Mouse (Mus musculus) hindbrain, postnatal 0 days (tissue): ENCODE data around the gene Nfia. TPM values are rescaled to one million over a fixed set of nuclear protein-coding genes. Genes with fewer than 3 reads are reported as not detected.

Source experiments
- ATAC-seq: fragments of 200-750 bp; cut with Nextera tagmentation; 2 replicates; pipeline ENCODE4 v1.8.0; 2017; ENCODE audit warnings: mild to moderate bottlenecking, moderate TSS enrichment, moderate library complexity
- DNase-seq: peaks from one replicate; pipeline ENCODE4 v3.0.0-alpha.2; 2015; ENCODE audit warnings: low spot score
- H3K27ac ChIP-seq: fragments of 300-500 bp; sonication (generic); 2 replicates; pipeline ENCODE4 v1.5.1; 2014; ENCODE audit warnings: mild to moderate bottlenecking
- H3K27me3 ChIP-seq: fragments of 300-500 bp; sonication (generic); 2 replicates; pipeline ENCODE4 v1.6.1; 2014; ENCODE audit warnings: low read length, mixed read lengths; ENCODE audit not compliant: insufficient read depth
- H3K36me3 ChIP-seq: fragments of 300-500 bp; sonication (generic); 2 replicates; pipeline ENCODE4 v1.6.1; 2014; ENCODE audit warnings: low read length, mixed read lengths; ENCODE audit not compliant: insufficient read depth
- H3K4me1 ChIP-seq: fragments of 300-500 bp; sonication (generic); 2 replicates; pipeline ENCODE4 v1.6.1; 2014; ENCODE audit warnings: antibody characterized with exemption, low read length, mixed read lengths; ENCODE audit not compliant: insufficient read depth
- H3K4me2 ChIP-seq: fragments of 300-500 bp; sonication (generic); 2 replicates; pipeline ENCODE4 v1.6.1; 2014; ENCODE audit warnings: low read depth, mild to moderate bottlenecking, low read length, moderate library complexity, mixed read lengths
- H3K4me3 ChIP-seq: fragments of 300-500 bp; sonication (generic); 2 replicates; pipeline ENCODE4 v1.5.1; 2014; ENCODE audit warnings: low read length
- H3K9ac ChIP-seq: fragments of 300-500 bp; sonication (generic); replicated peaks from 2 replicates; pipeline ENCODE4 v1.6.1; 2014; ENCODE audit warnings: mild to moderate bottlenecking, low read length, moderate library complexity, mixed read lengths
- H3K9me3 ChIP-seq: fragments of 300-500 bp; sonication (generic); 2 replicates; pipeline ENCODE4 v1.6.1; 2016; ENCODE audit warnings: low read length, mixed read lengths
- CTCF ChIP-seq: IDR thresholded peaks from 2 replicates; pipeline ENCODE4 v1.5.1; 2016; ENCODE audit warnings: antibody characterized with exemption, control low read depth, low read depth
- WGBS: fragments of 180-500 bp; shearing (Covaris S2); extraction: QIAGEN DNeasy Blood & Tissue Kit; methylation state at CpG from one replicate; pipeline ENCODE4 v1.1.7; 2014; 5-methylcytosine and 5-hydroxymethylcytosine counted together
- polyA plus RNA-seq: library from polyadenylated mRNA; unstranded; fragments of >200 nt; fragmentation: Nextera tagmentation; extraction: Ambion mirVana; gene quantifications from 2 replicates; pipeline ENCODE4 v1.2.1, GENCODE M21; 2015
- total RNA-seq: library from RNA; depleted of rRNA; stranded (reverse); fragments of >200 nt; gene quantifications from 2 replicates; pipeline ENCODE4 v1.2.3, GENCODE M21; 2014

The Nfia gene
- total and polyA plus RNA-seq, 2 experiments from 2014 or later = 71.0 to 97.2 TPM

DNA sequence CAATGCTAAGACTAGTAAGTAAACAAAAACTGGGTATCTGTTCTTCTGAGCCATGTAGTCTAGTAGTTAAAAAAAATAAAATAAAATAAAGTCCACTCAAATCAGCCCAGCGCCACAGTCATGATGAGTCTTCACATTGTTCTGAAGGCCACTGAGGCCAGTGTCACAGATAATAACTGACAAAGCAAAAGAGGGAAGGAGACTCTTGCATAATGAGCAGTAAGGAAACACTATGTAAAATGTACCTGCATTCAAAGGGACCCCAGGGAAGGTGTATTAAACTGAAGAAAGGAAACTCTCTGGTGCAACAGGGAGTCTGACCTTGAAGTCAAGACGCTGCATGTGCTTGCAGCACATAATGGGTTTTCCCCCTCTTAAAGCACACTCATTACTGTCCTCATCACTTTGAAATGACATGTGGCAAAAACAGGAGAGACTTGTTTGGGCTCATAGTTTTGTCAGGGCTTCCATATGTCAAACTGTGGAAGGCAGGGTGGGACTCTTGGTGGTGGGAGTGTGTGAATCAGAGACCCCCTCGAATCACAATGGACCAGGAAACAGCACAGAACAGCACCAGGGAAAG lies 347.5 kb downstream of the Nfia start:
- DNase-seq (no peak), ATAC-seq (no peak)
- Histone ChIP-seq H3K9ac (no peak overlapping the region), H3K4me3 (no peak overlapping the region), H3K27ac (no peak overlapping the region), H3K4me1 (no peaks in the 10 kb centered on the region), H3K27me3 (no peaks in the 10 kb centered on the region), H3K36me3 (no peaks in the 10 kb centered on the region), H3K4me2 (no peak overlapping the region), H3K9me3 (no peaks in the 10 kb centered on the region)
- no peak for TF ChIP-seq CTCF
- WGBS = 78% methylated on average over 3 of the region's 3 CpGs

- Histone ChIP-seq H3K36me3 (no peaks in the 10 kb centered on the region), H3K9ac (no peak overlapping the region), H3K27ac (no peak overlapping the region), H3K27me3 (no peaks in the 10 kb centered on the region), H3K9me3 (no peaks in the 10 kb centered on the region), H3K4me3 (no peak overlapping the region), H3K4me2 (no peak overlapping the region), H3K4me1 (no peaks in the 10 kb centered on the region)
- DNase-seq (no peak), ATAC-seq (no peak)
- TF ChIP-seq CTCF = no peak
- 91% methylated on average over 6 of the region's 6 CpGs for WGBS
Observed at GRCm38 (mm10) chr4:98120706-98121340, 348.3 kb downstream of the Nfia start.

GRCm38 (mm10) chr4:98126003-98126677 lies 353.6 kb downstream of the Nfia start:
- ATAC-seq = no peak
- 78% methylated on average over 11 of the region's 11 CpGs for WGBS

GRCm38 (mm10) chr4:98130798-98131197 lies 358.3 kb downstream of the Nfia start:
- ATAC-seq (no peak), DNase-seq (no peak)
- H3K9me3 ChIP-seq = no peaks in the 10 kb centered on the region; the same call in 1 of the 2 replicates
- H3K4me2 ChIP-seq = no peak overlapping the region
- no peaks in the 10 kb centered on the region for H3K36me3 ChIP-seq
- H3K9ac ChIP-seq = no peak overlapping the region
- H3K27ac ChIP-seq = no peak overlapping the region
- WGBS = 62% methylated on average over 2 of the region's 2 CpGs
- TF ChIP-seq CTCF = no peak
- H3K4me3 ChIP-seq = no peak overlapping the region
- no peaks in the 10 kb centered on the region for H3K27me3 ChIP-seq
- H3K4me1 ChIP-seq = no peaks in the 10 kb centered on the region

More at GRCm38 (mm10) chr4:98126003-98126677, 353.6 kb downstream of the Nfia start:
- no peak overlapping the region for H3K4me2 ChIP-seq
- no peaks in the 10 kb centered on the region for H3K9me3 ChIP-seq
- no peak overlapping the region for H3K27ac ChIP-seq
- H3K36me3 ChIP-seq = no peaks in the 10 kb centered on the region
- H3K4me3 ChIP-seq = no peak overlapping the region
- no peak for DNase-seq
- H3K9ac ChIP-seq = no peak overlapping the region
- no peak for TF ChIP-seq CTCF
- no peaks in the 10 kb centered on the region for H3K27me3 ChIP-seq
- no peaks in the 10 kb centered on the region for H3K4me1 ChIP-seq

DNA sequence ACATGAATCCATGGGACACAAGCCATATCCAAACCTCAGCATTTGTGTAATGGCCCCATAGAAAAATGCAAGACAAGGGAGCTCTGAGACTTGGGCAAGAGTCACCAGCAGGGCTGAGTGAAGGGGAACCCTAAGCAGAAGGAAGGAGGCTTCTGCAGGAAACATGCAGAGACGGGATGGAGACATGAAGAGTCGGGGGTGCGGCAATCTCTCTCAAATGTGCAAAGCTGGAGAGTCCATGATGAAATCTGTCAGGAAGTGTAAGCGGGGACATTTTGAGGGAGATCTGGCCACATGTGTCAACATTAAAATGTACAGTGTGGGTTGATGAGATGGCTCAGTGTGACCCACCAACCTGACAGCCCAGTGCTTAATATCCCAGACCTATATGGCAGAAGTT lies 361.5 kb downstream of the Nfia start:
- Histone ChIP-seq H3K4me3 (no peak overlapping the region), H3K27me3 (no peaks in the 10 kb centered on the region), H3K4me1 (no peaks in the 10 kb centered on the region), H3K27ac (no peak overlapping the region), H3K9me3 (no peaks in the 10 kb centered on the region; the same call in 1 of the 2 replicates), H3K36me3 (no peaks in the 10 kb centered on the region), H3K9ac (no peak overlapping the region), H3K4me2 (no peak overlapping the region)
- ATAC-seq = no peak
- 97% methylated on average over 4 of the region's 4 CpGs for WGBS
- TF ChIP-seq CTCF = no peak
- no peak for DNase-seq

- Histone ChIP-seq H3K4me2 (no peak overlapping the region), H3K9me3 (no peaks in the 10 kb centered on the region; the same call in 1 of the 2 replicates), H3K27me3 (no peaks in the 10 kb centered on the region), H3K27ac (no peak overlapping the region), H3K4me1 (no peaks in the 10 kb centered on the region), H3K4me3 (no peak overlapping the region), H3K36me3 (no peaks in the 10 kb centered on the region), H3K9ac (no peak overlapping the region)
- ATAC-seq = no peak
- WGBS = 98% methylated on average over 2 of the region's 2 CpGs
- no peak for DNase-seq
- TF ChIP-seq CTCF = no peak
Observed at GRCm38 (mm10) chr4:98136072-98136471, 363.5 kb downstream of the Nfia start.

DNA sequence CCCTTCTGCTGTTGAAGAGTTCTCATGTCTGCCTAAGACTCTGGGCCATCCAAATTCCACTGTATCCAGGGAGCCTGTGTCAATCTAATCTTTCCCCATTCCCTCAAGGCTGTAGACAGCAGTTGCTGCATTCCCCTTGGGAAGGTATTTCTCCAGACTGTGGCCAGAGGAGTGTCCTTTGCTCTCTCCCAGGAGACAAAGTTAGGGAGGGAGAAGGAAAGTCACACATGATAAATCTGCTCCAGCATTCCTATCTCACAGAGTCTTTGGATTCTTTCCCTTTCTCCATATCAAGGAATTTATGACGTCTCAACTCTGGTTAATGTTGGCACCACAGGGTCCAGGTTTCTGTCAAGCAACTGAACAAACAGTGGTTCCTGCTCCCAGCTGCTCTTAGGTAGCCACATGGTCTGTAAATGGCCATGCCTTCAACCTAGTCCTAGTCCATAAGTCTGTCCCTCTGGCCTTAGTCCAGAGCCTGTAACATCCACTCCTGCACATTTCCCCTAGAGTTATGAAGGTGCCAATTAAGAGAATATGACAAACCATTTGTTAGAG lies 370.4 kb downstream of the Nfia start:
- Histone ChIP-seq H3K27me3 (no peaks in the 10 kb centered on the region), H3K9ac (no peak overlapping the region), H3K9me3 (no peaks in the 10 kb centered on the region), H3K4me1 (no peaks in the 10 kb centered on the region), H3K4me2 (no peak overlapping the region), H3K27ac (no peak overlapping the region), H3K36me3 (no peaks in the 10 kb centered on the region), H3K4me3 (no peak overlapping the region)
- 81% methylated on average over 1 of the region's 1 CpGs for WGBS
- TF ChIP-seq CTCF = no peak
- no peak for DNase-seq
- no peak for ATAC-seq
